Mouse (Mus musculus) liver, adult 2 months (tissue): ENCODE data around the gene Dda1.

ENCODE experiments used
- CTCF ChIP-seq: fragments of 200-500 bp; IDR thresholded peaks from 2 replicates; pipeline ENCODE4 v1.5.1; 2011; ENCODE audit warnings: low read depth, low read length, control low read depth
- POLR2A ChIP-seq: fragments of 200-500 bp; IDR thresholded peaks from 2 replicates; pipeline ENCODE4 v1.6.1; 2011; ENCODE audit warnings: low read length, control low read depth; ENCODE audit not compliant: insufficient read depth; ENCODE audit errors: extremely low read depth

DNA sequence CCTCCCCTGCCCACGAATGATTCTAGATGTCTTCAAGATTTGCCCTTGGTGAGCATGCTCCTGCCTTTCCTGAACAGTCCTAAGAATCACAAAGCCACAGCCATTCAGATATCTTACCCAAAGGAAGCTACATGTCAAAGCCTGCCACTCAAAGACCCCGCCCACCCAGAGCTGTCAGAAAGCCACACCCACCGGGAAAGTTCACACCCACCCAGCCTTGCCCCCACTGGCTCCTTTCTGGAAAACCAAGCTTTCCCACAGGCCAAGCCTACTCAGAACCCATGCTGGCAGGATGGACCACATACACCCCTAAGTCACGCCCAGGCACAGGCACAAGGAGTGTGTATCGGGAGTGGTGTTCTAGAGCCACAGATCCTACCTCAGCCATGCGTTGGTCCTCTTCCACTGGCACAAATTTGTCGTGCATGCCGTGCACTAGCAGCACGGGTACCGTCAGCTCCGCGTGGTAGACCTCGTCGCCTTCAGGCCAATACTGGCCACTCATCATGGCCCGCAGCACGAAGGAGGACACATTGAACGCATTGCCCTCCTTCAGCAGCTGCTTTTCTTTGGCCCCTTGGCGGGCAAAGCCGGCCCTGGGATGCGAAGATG lies 11.2 kb upstream of the Dda1 start:
- TF ChIP-seq CTCF = no peak
- no peak for TF ChIP-seq POLR2A
